Mouse (Mus musculus): Measurements from ENCODE around the gene Rpl9. TPM values are rescaled to one million over a fixed set of nuclear protein-coding genes. Genes with fewer than 3 reads are reported as not detected.

The Rpl9 gene
- polyA plus RNA-seq, 1 experiment from 2014 or later: 509 TPM

GRCm38 (mm10) chr5:65350508-65350907, 40.7 kb downstream of the Rpl9 start:
- no peaks in the 10 kb centered on the region for H3K36me3 ChIP-seq (ENCODE audit: control insufficient read depth, insufficient read depth, low read length)
- H3K27ac ChIP-seq (ENCODE audit: low read length): no peak overlapping the region
- no peak overlapping the region for H3K4me2 ChIP-seq (ENCODE audit: low read length)
- ATAC-seq: no peak
- no peaks in the 10 kb centered on the region for H3K27me3 ChIP-seq (ENCODE audit: control insufficient read depth, insufficient read depth, low read depth, low read length)
- no peaks in the 10 kb centered on the region for H3K9me3 ChIP-seq (replicated peaks; ENCODE audit: control insufficient read depth, low read length, poor library complexity, severe bottlenecking)
- no peak overlapping the region for H3K4me3 ChIP-seq (ENCODE audit: low read depth, low read length)
- H3K4me1 ChIP-seq (ENCODE audit: control insufficient read depth, insufficient read depth, low read length): no peaks in the 10 kb centered on the region
- no peak overlapping the region for H3K9ac ChIP-seq (ENCODE audit: low read depth, low read length)
- WGBS: 78% methylated on average over 10 of the region's 10 CpGs

GRCm38 (mm10) chr5:65348168-65348567, 43.1 kb downstream of the Rpl9 start, which contains the start of gene Klb:
Klb (plus strand) TSS chr5:65348314.
- no peaks in the 10 kb centered on the region for H3K4me1 ChIP-seq (ENCODE audit: control insufficient read depth, insufficient read depth, low read length)
- H3K9ac ChIP-seq (ENCODE audit: low read depth, low read length): no peak within 1 kb of the TSS
- H3K27ac ChIP-seq (ENCODE audit: low read length): no peak within 1 kb of the TSS
- no peaks in the 10 kb centered on the region for H3K27me3 ChIP-seq (ENCODE audit: control insufficient read depth, insufficient read depth, low read depth, low read length)
- WGBS: 49% methylated on average over 15 of the region's 15 CpGs
- H3K4me3 ChIP-seq (ENCODE audit: low read depth, low read length): peak within 1 kb of the TSS; percentile 3; the same call in 1 of the 2 replicates
- no peaks in the 10 kb centered on the region for H3K9me3 ChIP-seq (replicated peaks; ENCODE audit: control insufficient read depth, low read length, poor library complexity, severe bottlenecking)
- ATAC-seq: no peak
- H3K36me3 ChIP-seq (ENCODE audit: control insufficient read depth, insufficient read depth, low read length): no peaks in the 10 kb centered on the region
- peak within 1 kb of the TSS; percentile 40 for H3K4me2 ChIP-seq (ENCODE audit: low read length)

GRCm38 (mm10) chr5:65340167-65340566, 51.1 kb downstream of the Rpl9 start:
- Histone ChIP-seq H3K9me3 (replicated peaks; ENCODE audit: control insufficient read depth, low read length, poor library complexity, severe bottlenecking) (no peaks in the 10 kb centered on the region), H3K36me3 (ENCODE audit: control insufficient read depth, insufficient read depth, low read length) (no peaks in the 10 kb centered on the region), H3K27me3 (ENCODE audit: control insufficient read depth, insufficient read depth, low read depth, low read length) (no peaks in the 10 kb centered on the region), H3K4me3 (ENCODE audit: low read depth, low read length) (no peak overlapping the region), H3K27ac (ENCODE audit: low read length) (no peak overlapping the region), H3K4me1 (ENCODE audit: control insufficient read depth, insufficient read depth, low read length) (no peaks in the 10 kb centered on the region), H3K4me2 (ENCODE audit: low read length) (no peak overlapping the region), H3K9ac (ENCODE audit: low read depth, low read length) (no peak overlapping the region)
- WGBS: 66% methylated on average over 4 of the region's 4 CpGs
- ATAC-seq: no peak

GRCm38 (mm10) chr5:65338394-65338793, 52.9 kb downstream of the Rpl9 start:
- 88% methylated on average over 6 of the region's 6 CpGs for WGBS
- Histone ChIP-seq H3K4me1 (ENCODE audit: control insufficient read depth, insufficient read depth, low read length) (peaks cover 4% of the 10 kb centered on the region; the same call in 1 of the 2 replicates), H3K27ac (ENCODE audit: low read length) (no peak overlapping the region), H3K4me3 (ENCODE audit: low read depth, low read length) (no peak overlapping the region), H3K27me3 (ENCODE audit: control insufficient read depth, insufficient read depth, low read depth, low read length) (no peaks in the 10 kb centered on the region), H3K4me2 (ENCODE audit: low read length) (no peak overlapping the region), H3K9ac (ENCODE audit: low read depth, low read length) (no peak overlapping the region), H3K9me3 (replicated peaks; ENCODE audit: control insufficient read depth, low read length, poor library complexity, severe bottlenecking) (no peaks in the 10 kb centered on the region), H3K36me3 (ENCODE audit: control insufficient read depth, insufficient read depth, low read length) (no peaks in the 10 kb centered on the region)
- ATAC-seq: no peak

Other genes with a start within 250 kb of the Rpl9 start
- 12.6 and 15.2 TPM in 2 replicates for gene Wdr19, start 191.7 kb downstream of the Rpl9 start, polyA plus RNA-seq (2015; fragmentation: Nextera tagmentation; extraction: Ambion mirVana)
- gene Rfc1, start 55.8 kb downstream of the Rpl9 start, polyA plus RNA-seq (2015; fragmentation: Nextera tagmentation; extraction: Ambion mirVana): 26.5 and 29.2 TPM in 2 replicates
- gene Klb, start 43.1 kb downstream of the Rpl9 start, polyA plus RNA-seq (2015; fragmentation: Nextera tagmentation; extraction: Ambion mirVana): 0.09 and 0.15 TPM in 2 replicates
- 65.1 and 65.9 TPM in 2 replicates for gene Lias, start 53 bp upstream of the Rpl9 start, polyA plus RNA-seq (2015; fragmentation: Nextera tagmentation; extraction: Ambion mirVana)
- 44.2 and 46.0 TPM in 2 replicates for gene Ugdh, start 44.5 kb upstream of the Rpl9 start, polyA plus RNA-seq (2015; fragmentation: Nextera tagmentation; extraction: Ambion mirVana)
- gene Gm43552, start 101.4 kb upstream of the Rpl9 start, polyA plus RNA-seq (2015; fragmentation: Nextera tagmentation; extraction: Ambion mirVana): not detected in 2 replicates
- 213 and 227 TPM in 2 replicates for gene Smim14, start 145.7 kb upstream of the Rpl9 start, polyA plus RNA-seq (2015; fragmentation: Nextera tagmentation; extraction: Ambion mirVana)
- 186 and 206 TPM in 2 replicates for gene Ube2k, start 145.8 kb upstream of the Rpl9 start, polyA plus RNA-seq (2015; fragmentation: Nextera tagmentation; extraction: Ambion mirVana)